Mouse (Mus musculus): ENCODE measurements around the gene Dna2. TPM values are rescaled to one million over a fixed set of nuclear protein-coding genes. Genes with fewer than 3 reads are reported as not detected.
A peak's percentile ranks its signal among the peaks of the same experiment; 100 is the strongest.

Dna2 gene
- polyA plus RNA-seq, 1 experiment: 46.7 TPM

DNA sequence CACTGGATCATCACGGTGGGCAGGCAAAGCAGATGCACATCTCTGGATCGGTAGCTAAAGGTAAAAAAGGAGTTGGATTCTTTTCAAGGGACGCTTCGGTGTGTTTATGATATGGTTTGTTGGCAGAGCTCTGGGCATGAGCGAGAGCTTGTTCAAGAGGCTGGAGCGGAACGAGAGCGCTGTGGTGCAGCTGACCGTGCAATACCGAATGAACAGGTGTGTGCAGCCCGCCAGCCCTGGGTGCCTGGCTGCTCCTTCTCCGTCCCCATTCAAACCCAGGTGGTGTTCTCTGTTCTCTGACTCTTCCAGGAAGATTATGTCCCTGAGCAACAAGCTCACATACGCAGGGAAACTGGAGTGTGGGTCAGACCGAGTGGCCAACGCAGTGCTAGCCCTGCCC lies 19.5 kb downstream of the Dna2 start:
- TF ChIP-seq POLR2A (IDR thresholded peaks at IDR 0.05; ENCODE audit: insufficient read depth, low read length) (no peak), EP300 (IDR thresholded peaks at IDR 0.05; ENCODE audit: insufficient read depth, low read depth, low read length) (no peak), CTCF (IDR thresholded peaks at IDR 0.05; ENCODE audit: low read depth, low read length) (no peak)
- H3K9me3 ChIP-seq (replicated peaks; ENCODE audit: control insufficient read depth, insufficient read depth, low read length, poor library complexity, severe bottlenecking): peaks cover 9% of the 10 kb centered on the region; the same call in 1 of the 2 replicates
- H3K9ac ChIP-seq (ENCODE audit: low read depth, poor library complexity, severe bottlenecking): no peak overlapping the region
- no peak overlapping the region for H3K27ac ChIP-seq (ENCODE audit: insufficient read depth, low read length)
- H3K4me3 ChIP-seq (ENCODE audit: low read depth, low read length): no peak overlapping the region
- no peaks in the 10 kb centered on the region for H3K4me1 ChIP-seq (ENCODE audit: control insufficient read depth, insufficient read depth, low read length)
- no peaks in the 10 kb centered on the region for H3K27me3 ChIP-seq (ENCODE audit: control insufficient read depth, insufficient read depth, low read length, poor library complexity, severe bottlenecking)
- H3K36me3 ChIP-seq (ENCODE audit: control insufficient read depth, insufficient read depth, low read length, poor library complexity, severe bottlenecking): peaks cover 68% of the 10 kb centered on the region

DNA sequence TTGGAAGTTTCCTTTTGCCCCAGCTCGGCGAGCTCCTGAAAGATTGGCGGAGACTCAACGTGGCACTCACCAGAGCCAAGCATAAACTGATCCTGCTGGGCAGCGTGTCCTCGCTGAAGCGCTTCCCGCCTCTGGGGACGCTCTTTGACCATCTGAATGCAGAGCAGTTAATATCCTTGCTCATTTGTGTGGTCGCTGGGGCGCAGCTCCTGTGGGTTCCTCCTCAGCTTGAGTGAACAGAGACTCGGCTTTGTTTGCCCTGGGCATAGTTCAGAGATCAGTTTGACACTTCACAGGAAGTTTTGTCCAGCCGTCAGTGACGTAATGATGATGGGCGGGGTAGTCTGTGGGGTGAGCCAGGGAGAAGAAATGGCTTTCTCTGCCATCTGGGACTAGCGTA lies 25.0 kb downstream of the Dna2 start:
- Histone ChIP-seq H3K36me3 (ENCODE audit: control insufficient read depth, insufficient read depth, low read length, poor library complexity, severe bottlenecking) (peaks cover 25% of the 10 kb centered on the region), H3K9me3 (replicated peaks; ENCODE audit: control insufficient read depth, insufficient read depth, low read length, poor library complexity, severe bottlenecking) (peaks cover 4% of the 10 kb centered on the region; the same call in 1 of the 2 replicates), H3K27me3 (ENCODE audit: control insufficient read depth, insufficient read depth, low read length, poor library complexity, severe bottlenecking) (no peaks in the 10 kb centered on the region)

DNA sequence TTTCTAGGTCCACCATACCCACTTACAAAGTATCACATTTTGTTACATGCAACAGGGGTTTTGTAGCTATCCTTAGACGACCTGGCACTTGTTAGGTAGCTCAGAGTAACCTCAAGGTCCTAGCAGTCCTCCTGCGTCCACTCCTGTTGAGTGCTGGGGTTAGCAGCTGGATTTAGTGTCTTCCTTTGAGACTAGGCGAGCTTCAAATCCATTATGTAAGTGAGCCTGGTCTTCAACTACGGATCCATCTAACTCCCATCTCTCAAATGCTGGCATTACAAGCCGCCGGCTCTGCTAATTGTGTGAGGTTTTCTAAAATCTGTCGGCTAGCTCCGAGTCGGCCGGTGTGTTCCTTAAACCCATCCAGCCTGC lies 32.8 kb downstream of the Dna2 start:
- TF ChIP-seq CTCF (IDR thresholded peaks at IDR 0.05; ENCODE audit: low read depth, low read length): no peak
- no peak for TF ChIP-seq POLR2A (IDR thresholded peaks at IDR 0.05; ENCODE audit: insufficient read depth, low read length)
- TF ChIP-seq EP300 (IDR thresholded peaks at IDR 0.05; ENCODE audit: insufficient read depth, low read depth, low read length): no peak
- 0 out of 2 replicates have a peak, but pooled peaks cover 2% of the 10 kb centered on the region for H3K36me3 ChIP-seq (ENCODE audit: control insufficient read depth, insufficient read depth, low read length, poor library complexity, severe bottlenecking)
- H3K4me1 ChIP-seq (ENCODE audit: control insufficient read depth, insufficient read depth, low read length): no peaks in the 10 kb centered on the region
- no peaks in the 10 kb centered on the region for H3K27me3 ChIP-seq (ENCODE audit: control insufficient read depth, insufficient read depth, low read length, poor library complexity, severe bottlenecking)
- H3K4me3 ChIP-seq (ENCODE audit: low read depth, low read length): peak overlapping the region; percentile 42
- H3K9ac ChIP-seq (ENCODE audit: low read depth, poor library complexity, severe bottlenecking): peak overlapping the region; percentile 85
- no peaks in the 10 kb centered on the region for H3K9me3 ChIP-seq (replicated peaks; ENCODE audit: control insufficient read depth, insufficient read depth, low read length, poor library complexity, severe bottlenecking)
- H3K27ac ChIP-seq (ENCODE audit: insufficient read depth, low read length): no peak overlapping the region

More for the DNA sequence above, 25.0 kb downstream of the Dna2 start:
- H3K4me1 ChIP-seq (ENCODE audit: control insufficient read depth, insufficient read depth, low read length): no peaks in the 10 kb centered on the region
- no peak for TF ChIP-seq EP300 (IDR thresholded peaks at IDR 0.05; ENCODE audit: insufficient read depth, low read depth, low read length)
- no peak for TF ChIP-seq CTCF (IDR thresholded peaks at IDR 0.05; ENCODE audit: low read depth, low read length)
- TF ChIP-seq POLR2A (IDR thresholded peaks at IDR 0.05; ENCODE audit: insufficient read depth, low read length): no peak
- no peak overlapping the region for H3K4me3 ChIP-seq (ENCODE audit: low read depth, low read length)
- H3K9ac ChIP-seq (ENCODE audit: low read depth, poor library complexity, severe bottlenecking): no peak overlapping the region
- no peak overlapping the region for H3K27ac ChIP-seq (ENCODE audit: insufficient read depth, low read length)

DNA sequence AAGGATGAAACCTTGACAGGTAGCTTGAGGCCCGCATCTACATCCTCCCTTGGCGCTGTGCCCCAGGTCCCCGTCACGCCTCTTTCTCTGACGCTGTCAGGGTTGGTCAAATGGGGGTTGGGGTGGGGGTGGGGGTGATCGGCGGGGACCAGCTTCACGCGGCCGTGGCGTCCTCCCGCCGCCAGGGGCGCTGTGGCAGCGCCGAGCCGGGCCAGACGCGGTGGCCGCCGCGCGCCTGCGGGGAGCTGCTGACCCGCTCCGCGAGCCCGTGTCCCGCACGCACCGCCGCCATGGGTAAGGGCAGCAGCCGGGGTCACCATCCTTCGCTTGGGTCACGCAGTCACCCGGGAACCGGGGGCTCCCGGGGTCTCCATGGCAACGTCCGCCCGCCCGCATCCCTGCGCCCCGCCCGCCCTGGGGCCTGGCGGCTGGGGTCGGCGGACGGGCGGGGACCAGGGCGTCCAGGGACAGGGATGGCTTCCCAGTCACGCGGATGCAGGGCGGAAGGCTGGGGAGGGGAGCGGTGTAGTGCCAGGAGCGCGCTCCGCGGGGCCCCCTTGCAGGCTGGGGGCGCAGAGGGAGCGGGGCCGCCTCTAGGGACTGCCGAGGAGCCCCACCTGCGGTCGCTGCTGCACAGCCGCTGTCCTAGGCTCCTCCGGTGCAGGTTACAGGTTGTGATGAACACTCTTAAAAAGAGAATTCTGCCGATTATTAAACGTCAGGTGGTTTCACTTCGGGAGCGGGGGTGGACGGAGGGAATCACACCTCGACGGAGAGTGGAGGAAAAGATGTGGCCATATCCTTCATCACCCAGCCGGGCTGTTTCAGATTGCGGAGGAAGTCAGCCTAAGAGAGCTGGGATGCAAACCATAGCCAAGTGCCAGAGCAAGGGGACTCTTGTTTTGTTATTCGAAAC lies 33.5 kb downstream of the Dna2 start, which contains the start of gene Rufy2:
Gene Rufy2 (plus strand): TSS at position 185 of the 916 bp plus-strand sequence.
- H3K4me1 ChIP-seq (ENCODE audit: control insufficient read depth, insufficient read depth, low read length): no peaks in the 10 kb centered on the region
- no peaks in the 10 kb centered on the region for H3K9me3 ChIP-seq (replicated peaks; ENCODE audit: control insufficient read depth, insufficient read depth, low read length, poor library complexity, severe bottlenecking)
- no peaks in the 10 kb centered on the region for H3K27me3 ChIP-seq (ENCODE audit: control insufficient read depth, insufficient read depth, low read length, poor library complexity, severe bottlenecking)
- H3K36me3 ChIP-seq (ENCODE audit: control insufficient read depth, insufficient read depth, low read length, poor library complexity, severe bottlenecking): 0 out of 2 replicates have a peak, but pooled peaks cover 5% of the 10 kb centered on the region
- no peak within 1 kb of the TSS for H3K27ac ChIP-seq (ENCODE audit: insufficient read depth, low read length)
- H3K4me3 ChIP-seq (ENCODE audit: low read depth, low read length): peak within 1 kb of the TSS; percentile 95
- TF ChIP-seq CTCF (IDR thresholded peaks at IDR 0.05; ENCODE audit: low read depth, low read length) (peak; percentile 63), EP300 (IDR thresholded peaks at IDR 0.05; ENCODE audit: insufficient read depth, low read depth, low read length) (no peak), POLR2A (IDR thresholded peaks at IDR 0.05; ENCODE audit: insufficient read depth, low read length) (no peak)
- H3K9ac ChIP-seq (ENCODE audit: low read depth, poor library complexity, severe bottlenecking): peak within 1 kb of the TSS; percentile 85

DNA sequence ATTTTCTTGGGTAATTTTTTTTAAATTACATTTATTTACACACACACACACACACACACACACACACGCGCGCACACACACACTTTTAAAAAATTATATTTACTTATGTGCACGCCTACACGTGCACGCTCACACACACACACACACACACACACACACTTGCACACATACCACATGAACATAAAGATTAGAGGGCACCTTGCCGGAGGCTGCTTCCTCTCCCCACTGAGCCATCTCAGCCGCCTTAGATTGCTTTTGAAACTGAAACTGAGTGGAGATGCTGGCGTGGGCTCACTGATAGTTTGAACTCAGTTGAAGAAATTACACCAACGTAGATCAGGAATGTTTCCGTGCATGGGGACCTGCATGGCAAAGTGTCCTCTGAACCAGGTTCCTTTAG lies 37.2 kb downstream of the Dna2 start:
- Histone ChIP-seq H3K27ac (ENCODE audit: insufficient read depth, low read length) (no peak overlapping the region), H3K9me3 (replicated peaks; ENCODE audit: control insufficient read depth, insufficient read depth, low read length, poor library complexity, severe bottlenecking) (no peaks in the 10 kb centered on the region), H3K36me3 (ENCODE audit: control insufficient read depth, insufficient read depth, low read length, poor library complexity, severe bottlenecking) (peaks cover 5% of the 10 kb centered on the region; the same call in 1 of the 2 replicates), H3K27me3 (ENCODE audit: control insufficient read depth, insufficient read depth, low read length, poor library complexity, severe bottlenecking) (no peaks in the 10 kb centered on the region), H3K4me3 (ENCODE audit: low read depth, low read length) (no peak overlapping the region), H3K9ac (ENCODE audit: low read depth, poor library complexity, severe bottlenecking) (no peak overlapping the region), H3K4me1 (ENCODE audit: control insufficient read depth, insufficient read depth, low read length) (no peaks in the 10 kb centered on the region)
- no peak for TF ChIP-seq CTCF (IDR thresholded peaks at IDR 0.05; ENCODE audit: low read depth, low read length)
- no peak for TF ChIP-seq EP300 (IDR thresholded peaks at IDR 0.05; ENCODE audit: insufficient read depth, low read depth, low read length)

DNA sequence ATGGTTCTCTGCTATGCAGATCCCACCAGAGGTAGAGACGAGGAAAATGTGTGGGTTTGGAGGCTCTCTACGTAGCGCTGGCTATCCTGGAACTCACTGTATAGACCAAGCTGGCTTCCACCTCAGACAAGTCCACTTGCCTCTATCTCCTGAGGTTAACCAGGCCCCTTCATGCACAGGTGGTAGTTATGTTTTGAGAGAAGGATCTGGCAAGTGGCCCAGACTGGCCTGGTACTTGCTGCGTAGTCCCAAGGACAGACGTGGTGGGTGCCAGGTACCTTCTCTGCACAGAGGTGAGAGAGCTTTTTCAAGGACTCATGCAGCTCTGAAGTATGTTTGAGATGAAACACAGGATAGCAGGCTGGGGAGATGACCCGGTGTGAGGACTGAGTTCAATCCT lies 37.7 kb downstream of the Dna2 start:
- Histone ChIP-seq H3K36me3 (ENCODE audit: control insufficient read depth, insufficient read depth, low read length, poor library complexity, severe bottlenecking) (peaks cover 7% of the 10 kb centered on the region; the same call in 1 of the 2 replicates), H3K27me3 (ENCODE audit: control insufficient read depth, insufficient read depth, low read length, poor library complexity, severe bottlenecking) (no peaks in the 10 kb centered on the region), H3K9ac (ENCODE audit: low read depth, poor library complexity, severe bottlenecking) (no peak overlapping the region), H3K4me3 (ENCODE audit: low read depth, low read length) (no peak overlapping the region), H3K27ac (ENCODE audit: insufficient read depth, low read length) (no peak overlapping the region), H3K9me3 (replicated peaks; ENCODE audit: control insufficient read depth, insufficient read depth, low read length, poor library complexity, severe bottlenecking) (no peaks in the 10 kb centered on the region), H3K4me1 (ENCODE audit: control insufficient read depth, insufficient read depth, low read length) (no peaks in the 10 kb centered on the region)
- TF ChIP-seq CTCF (IDR thresholded peaks at IDR 0.05; ENCODE audit: low read depth, low read length) (no peak), POLR2A (IDR thresholded peaks at IDR 0.05; ENCODE audit: insufficient read depth, low read length) (no peak), EP300 (IDR thresholded peaks at IDR 0.05; ENCODE audit: insufficient read depth, low read depth, low read length) (no peak)
